Mouse (Mus musculus) intestine, embryonic 15.5 days (tissue): ENCODE results near the gene Amotl1. TPM values are rescaled to one million over a fixed set of nuclear protein-coding genes. Genes with fewer than 3 reads are reported as not detected.

Experiments
- ATAC-seq: fragments of 200-750 bp; cut with Nextera tagmentation; 2 replicates; pipeline ENCODE4 v1.8.0; 2017; ENCODE audit warnings: moderate TSS enrichment, moderate library complexity
- H3K27ac ChIP-seq: fragments of 300-500 bp; sonication (generic); 2 replicates; pipeline ENCODE4 v1.5.1; 2015; ENCODE audit warnings: mild to moderate bottlenecking, inconsistent platforms
- H3K27me3 ChIP-seq: fragments of 300-500 bp; sonication (generic); replicated peaks from 2 replicates; pipeline ENCODE4 v1.6.1; 2015; ENCODE audit warnings: inconsistent platforms
- H3K36me3 ChIP-seq: fragments of 300-500 bp; sonication (generic); 2 replicates; pipeline ENCODE4 v1.6.1; 2015; ENCODE audit warnings: inconsistent platforms
- H3K4me1 ChIP-seq: fragments of 300-500 bp; sonication (generic); replicated peaks from 2 replicates; pipeline ENCODE4 v1.6.1; 2015; ENCODE audit warnings: inconsistent platforms
- H3K4me2 ChIP-seq: fragments of 300-500 bp; sonication (generic); replicated peaks from 2 replicates; pipeline ENCODE4 v1.6.1; 2015; ENCODE audit warnings: mild to moderate bottlenecking, inconsistent platforms
- H3K4me3 ChIP-seq: fragments of 300-500 bp; sonication (generic); replicated peaks from 2 replicates; pipeline ENCODE4 v1.5.1; 2015; ENCODE audit warnings: inconsistent platforms
- H3K9ac ChIP-seq: fragments of 300-500 bp; sonication (generic); 2 replicates; pipeline ENCODE4 v1.6.1; 2015; ENCODE audit warnings: inconsistent platforms
- H3K9me3 ChIP-seq: fragments of 300-500 bp; sonication (generic); 2 replicates; pipeline ENCODE4 v1.6.1; 2016; ENCODE audit warnings: inconsistent platforms
- WGBS: fragments of 180-500 bp; shearing (Covaris S2); methylation state at CpG from one replicate; pipeline ENCODE4 v1.1.7; 2015; 5-methylcytosine and 5-hydroxymethylcytosine counted together
- polyA plus RNA-seq: library from polyadenylated mRNA; unstranded; fragments of >200 nt; fragmentation: Nextera tagmentation; extraction: Ambion mirVana; gene quantifications from 2 replicates; pipeline ENCODE4 v1.2.1, GENCODE M21; 2015

Amotl1 gene
- polyA plus RNA-seq, 1 experiment from 2014 or later = 10.1 TPM

DNA sequence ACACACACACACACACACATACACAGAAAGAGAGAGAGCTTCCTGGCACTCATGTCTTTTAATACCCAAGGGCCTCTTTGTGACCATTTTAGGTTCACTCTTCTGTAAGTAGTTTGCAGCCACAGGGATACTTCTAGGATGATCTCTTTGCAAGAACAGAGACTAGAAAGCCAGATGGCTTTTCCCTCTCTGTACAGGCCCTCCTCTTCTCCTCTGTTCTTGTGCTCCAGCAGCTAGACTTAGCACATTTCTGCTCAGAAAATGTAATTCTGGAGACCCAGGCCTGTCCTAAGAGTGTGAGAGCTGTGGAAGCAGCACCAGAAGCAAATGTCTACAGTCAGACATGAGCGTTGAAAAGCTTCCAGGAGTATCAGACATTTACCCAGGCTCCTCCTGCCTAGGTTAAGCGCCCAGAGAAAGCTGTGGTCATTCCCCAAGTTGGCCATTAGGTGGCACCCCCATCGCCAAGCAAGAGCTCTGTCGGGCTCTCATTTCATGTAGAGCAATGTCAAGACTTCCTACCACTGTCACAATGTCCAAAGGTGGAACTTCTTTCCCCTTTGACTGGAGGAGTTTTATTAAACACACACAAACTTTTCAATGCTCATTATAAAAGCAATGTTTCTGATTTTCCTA lies 121.3 kb downstream of the Amotl1 start:
- H3K4me2 ChIP-seq = no peak overlapping the region
- H3K9me3 ChIP-seq = no peaks in the 10 kb centered on the region
- H3K36me3 ChIP-seq = no peaks in the 10 kb centered on the region
- H3K4me3 ChIP-seq = no peak overlapping the region
- peak; percentile 82 for ATAC-seq
- H3K27me3 ChIP-seq = no peaks in the 10 kb centered on the region
- peaks cover 5% of the 10 kb centered on the region; the same call in 1 of the 2 replicates for H3K4me1 ChIP-seq
- no peak overlapping the region for H3K9ac ChIP-seq
- 6% methylated on average over 4 of the region's 4 CpGs for WGBS
- H3K27ac ChIP-seq = no peak overlapping the region

DNA sequence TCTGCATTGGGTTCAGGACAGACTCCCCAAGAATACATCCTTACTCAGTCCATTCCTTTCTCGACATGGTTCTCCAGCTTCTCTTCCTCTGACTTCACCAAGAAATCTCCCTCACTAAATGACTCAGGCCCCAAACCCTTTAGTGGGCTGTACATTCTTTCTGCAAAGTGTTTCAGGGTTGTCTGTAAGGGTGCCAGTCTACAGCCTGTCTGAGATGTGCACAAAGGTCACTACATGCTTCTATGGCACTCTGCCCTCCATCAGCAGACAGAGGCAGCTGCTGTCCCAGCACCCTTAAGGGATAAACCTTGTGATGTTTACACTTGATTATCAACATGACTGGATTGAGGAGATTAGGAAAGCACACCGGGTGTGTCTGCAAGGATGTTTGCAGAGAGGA lies 123.2 kb downstream of the Amotl1 start:
- 25% methylated on average over 2 of the region's 2 CpGs for WGBS
- ATAC-seq = no peak
- H3K27ac ChIP-seq = no peak overlapping the region
- H3K4me1 ChIP-seq = peaks cover 5% of the 10 kb centered on the region; the same call in 1 of the 2 replicates
- H3K27me3 ChIP-seq = no peaks in the 10 kb centered on the region
- no peak overlapping the region for H3K4me2 ChIP-seq
- H3K36me3 ChIP-seq = no peaks in the 10 kb centered on the region
- no peak overlapping the region for H3K9ac ChIP-seq
- H3K4me3 ChIP-seq = no peak overlapping the region
- H3K9me3 ChIP-seq = no peaks in the 10 kb centered on the region

DNA sequence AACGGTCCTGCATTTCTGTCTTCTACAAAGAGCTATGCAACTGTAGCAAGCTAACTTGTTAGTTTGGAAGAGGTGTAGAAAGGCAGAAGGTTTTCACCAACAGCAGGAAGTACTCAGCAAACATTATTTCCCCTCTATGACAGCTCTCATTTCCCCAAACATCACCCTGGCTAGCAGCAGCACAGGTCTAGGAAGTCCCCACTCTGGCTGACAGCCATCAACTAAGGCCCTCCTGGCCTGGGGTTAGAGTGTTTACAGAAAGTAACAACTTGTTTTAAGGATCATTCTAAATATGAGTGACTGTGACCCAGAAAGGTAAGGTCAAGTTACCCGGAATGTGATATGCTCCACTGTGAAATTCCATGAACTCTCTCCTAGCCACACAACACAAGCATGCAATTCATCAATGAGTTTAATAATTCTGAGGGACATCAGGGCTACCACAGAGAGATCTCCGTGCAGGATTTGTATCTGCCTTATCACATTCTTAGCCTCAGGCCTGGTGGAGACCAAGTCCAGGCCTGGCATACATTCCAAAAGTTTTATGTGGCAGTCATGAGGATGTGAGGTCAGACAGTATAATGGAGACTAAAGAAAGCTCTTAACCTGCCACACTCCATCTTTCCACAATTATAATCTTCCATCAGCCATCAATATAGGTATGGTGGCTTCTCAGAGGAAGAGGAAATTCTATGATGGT lies 123.7 kb downstream of the Amotl1 start:
- no peaks in the 10 kb centered on the region for H3K9me3 ChIP-seq
- peaks cover 5% of the 10 kb centered on the region; the same call in 1 of the 2 replicates for H3K4me1 ChIP-seq
- no peaks in the 10 kb centered on the region for H3K36me3 ChIP-seq
- no peaks in the 10 kb centered on the region for H3K27me3 ChIP-seq
- no peak overlapping the region for H3K4me2 ChIP-seq
- H3K9ac ChIP-seq = no peak overlapping the region
- WGBS = 38% methylated on average over 3 of the region's 3 CpGs
- H3K27ac ChIP-seq = no peak overlapping the region
- no peak overlapping the region for H3K4me3 ChIP-seq
- no peak for ATAC-seq

DNA sequence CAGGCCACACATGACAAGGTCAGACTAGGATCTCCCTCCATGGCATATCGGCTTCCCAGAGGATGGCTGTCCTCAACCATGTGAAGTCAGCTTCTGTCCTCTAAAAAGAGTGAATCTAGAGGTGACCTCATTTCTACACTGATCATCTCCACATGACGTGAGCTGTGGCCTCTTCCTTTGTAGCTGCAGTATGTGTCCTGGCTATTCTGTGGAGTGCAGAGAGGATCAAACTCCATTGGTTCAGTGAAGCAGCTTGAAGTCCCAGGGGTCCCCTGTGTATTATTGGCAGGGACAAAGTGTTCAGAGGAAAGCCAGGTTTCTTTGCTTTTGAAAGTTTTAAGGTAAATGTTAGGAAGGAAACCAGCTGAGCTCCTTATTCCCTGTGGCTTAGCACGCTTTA lies 126.8 kb downstream of the Amotl1 start:
- WGBS = 80% methylated on average over 3 of the region's 3 CpGs
- Histone ChIP-seq H3K4me2 (no peak overlapping the region), H3K27ac (no peak overlapping the region), H3K27me3 (no peaks in the 10 kb centered on the region), H3K4me1 (peaks cover 5% of the 10 kb centered on the region; the same call in 1 of the 2 replicates), H3K9me3 (no peaks in the 10 kb centered on the region), H3K36me3 (no peaks in the 10 kb centered on the region), H3K9ac (no peak overlapping the region), H3K4me3 (no peak overlapping the region)
- no peak for ATAC-seq

DNA sequence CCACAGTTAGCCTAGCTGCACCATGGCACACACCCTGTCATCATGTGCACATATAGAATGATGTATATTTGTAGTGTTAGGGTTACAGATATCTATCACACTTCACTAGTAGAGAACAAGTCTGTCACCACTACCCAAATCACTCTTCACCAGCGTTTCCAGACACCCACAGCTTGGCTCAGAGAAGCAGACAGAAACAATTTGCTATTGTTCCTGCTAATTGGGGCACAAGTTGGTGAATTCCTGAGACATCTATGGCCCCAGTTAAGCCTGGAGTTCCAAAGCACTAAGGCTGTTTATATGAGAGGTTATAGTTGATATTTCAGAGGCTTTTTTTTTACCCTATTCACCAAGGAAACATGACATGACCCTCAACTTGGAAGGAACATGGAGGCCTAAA lies 127.6 kb downstream of the Amotl1 start:
- H3K4me3 ChIP-seq = no peak overlapping the region
- no peaks in the 10 kb centered on the region for H3K27me3 ChIP-seq
- no peaks in the 10 kb centered on the region for H3K9me3 ChIP-seq
- peaks cover 5% of the 10 kb centered on the region; the same call in 1 of the 2 replicates for H3K4me1 ChIP-seq
- H3K27ac ChIP-seq = no peak overlapping the region
- no peak overlapping the region for H3K9ac ChIP-seq
- no peaks in the 10 kb centered on the region for H3K36me3 ChIP-seq
- 61% methylated on average over 1 of the region's 1 CpGs for WGBS
- no peak for ATAC-seq
- H3K4me2 ChIP-seq = no peak overlapping the region

DNA sequence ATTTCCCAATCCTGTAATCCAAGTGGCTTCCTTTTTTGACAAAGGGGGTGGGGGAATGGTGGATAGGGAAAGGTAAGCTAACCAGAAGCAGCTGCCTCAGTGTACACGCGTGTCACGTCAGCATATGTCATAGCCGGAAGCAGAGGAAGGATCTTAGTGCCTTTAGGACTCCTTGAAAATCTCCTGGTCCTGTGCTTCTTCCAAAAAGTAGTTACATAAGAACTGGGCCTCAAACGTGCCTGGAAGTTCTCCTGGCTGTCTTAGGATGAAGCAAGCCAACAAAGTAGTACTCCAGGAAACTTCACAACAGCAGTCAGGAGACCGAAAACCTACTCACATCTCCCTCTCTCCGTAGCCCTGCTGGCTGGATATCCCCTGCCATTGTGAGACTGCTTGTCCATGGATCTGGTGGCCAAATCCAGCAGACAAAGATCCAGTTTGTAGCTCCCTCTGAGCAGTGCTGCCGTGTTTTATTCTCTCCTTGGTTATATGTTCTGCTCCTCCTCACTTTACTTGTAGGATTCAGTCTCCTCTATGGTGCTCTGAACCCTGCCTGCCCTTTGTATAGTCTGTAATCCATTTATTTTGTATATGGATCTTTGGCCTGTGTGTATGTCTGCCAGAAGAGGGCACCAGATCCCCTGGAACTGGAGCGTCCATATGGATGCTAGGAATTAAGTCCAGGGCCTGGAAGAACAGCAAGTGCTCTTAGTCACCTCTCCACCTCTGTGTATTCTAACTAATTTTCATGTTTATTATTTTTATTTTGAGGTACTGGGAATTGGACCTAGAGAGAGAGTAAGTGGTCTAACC lies 132.0 kb downstream of the Amotl1 start:
- H3K4me1 ChIP-seq = no peaks in the 10 kb centered on the region
- peaks cover 22% of the 10 kb centered on the region for H3K36me3 ChIP-seq
- H3K9me3 ChIP-seq = no peaks in the 10 kb centered on the region
- no peaks in the 10 kb centered on the region for H3K27me3 ChIP-seq
- 74% methylated on average over 9 of the region's 9 CpGs for WGBS
- no peak overlapping the region for H3K4me3 ChIP-seq
- H3K4me2 ChIP-seq = no peak overlapping the region
- H3K27ac ChIP-seq = no peak overlapping the region
- no peak overlapping the region for H3K9ac ChIP-seq
- peak; percentile 49 for ATAC-seq

DNA sequence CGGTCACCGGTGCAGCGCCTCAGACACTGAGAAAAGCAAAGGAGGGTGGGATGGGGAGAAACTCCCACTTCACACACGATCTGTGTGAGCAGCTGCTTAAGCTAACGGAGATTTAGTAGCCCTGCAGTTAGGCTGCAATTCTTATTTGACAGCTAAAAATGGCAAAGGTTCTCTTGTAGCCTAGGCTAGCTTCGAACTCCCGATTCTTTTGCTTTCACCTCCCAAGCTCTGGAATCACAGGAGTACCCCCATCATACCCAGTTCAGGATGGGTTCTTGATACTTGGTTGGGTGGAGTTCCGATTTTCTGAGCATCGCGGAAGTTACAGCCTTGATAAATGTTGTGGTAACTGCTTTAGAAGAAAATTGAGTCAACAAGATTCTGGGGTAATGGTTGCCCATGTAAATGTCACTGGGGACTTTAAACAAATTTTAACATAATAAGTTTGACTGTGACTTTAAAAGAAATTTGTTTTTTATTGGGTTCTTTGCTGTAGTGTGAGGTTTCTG lies 143.9 kb downstream of the Amotl1 start:
- 5% methylated on average over 10 of the region's 10 CpGs for WGBS
- H3K27me3 ChIP-seq = no peaks in the 10 kb centered on the region
- peaks cover 18% of the 10 kb centered on the region for H3K36me3 ChIP-seq
- peak overlapping the region; percentile 65 for H3K9ac ChIP-seq
- H3K9me3 ChIP-seq = no peaks in the 10 kb centered on the region
- H3K4me3 ChIP-seq = peak overlapping the region; percentile 57
- peak overlapping the region; percentile 53 for H3K4me2 ChIP-seq
- no peak for ATAC-seq
- peak overlapping the region; percentile 49; the same call in 1 of the 2 replicates for H3K27ac ChIP-seq
- H3K4me1 ChIP-seq = 0 out of 2 replicates have a peak, but pooled peaks cover 2% of the 10 kb centered on the region

DNA sequence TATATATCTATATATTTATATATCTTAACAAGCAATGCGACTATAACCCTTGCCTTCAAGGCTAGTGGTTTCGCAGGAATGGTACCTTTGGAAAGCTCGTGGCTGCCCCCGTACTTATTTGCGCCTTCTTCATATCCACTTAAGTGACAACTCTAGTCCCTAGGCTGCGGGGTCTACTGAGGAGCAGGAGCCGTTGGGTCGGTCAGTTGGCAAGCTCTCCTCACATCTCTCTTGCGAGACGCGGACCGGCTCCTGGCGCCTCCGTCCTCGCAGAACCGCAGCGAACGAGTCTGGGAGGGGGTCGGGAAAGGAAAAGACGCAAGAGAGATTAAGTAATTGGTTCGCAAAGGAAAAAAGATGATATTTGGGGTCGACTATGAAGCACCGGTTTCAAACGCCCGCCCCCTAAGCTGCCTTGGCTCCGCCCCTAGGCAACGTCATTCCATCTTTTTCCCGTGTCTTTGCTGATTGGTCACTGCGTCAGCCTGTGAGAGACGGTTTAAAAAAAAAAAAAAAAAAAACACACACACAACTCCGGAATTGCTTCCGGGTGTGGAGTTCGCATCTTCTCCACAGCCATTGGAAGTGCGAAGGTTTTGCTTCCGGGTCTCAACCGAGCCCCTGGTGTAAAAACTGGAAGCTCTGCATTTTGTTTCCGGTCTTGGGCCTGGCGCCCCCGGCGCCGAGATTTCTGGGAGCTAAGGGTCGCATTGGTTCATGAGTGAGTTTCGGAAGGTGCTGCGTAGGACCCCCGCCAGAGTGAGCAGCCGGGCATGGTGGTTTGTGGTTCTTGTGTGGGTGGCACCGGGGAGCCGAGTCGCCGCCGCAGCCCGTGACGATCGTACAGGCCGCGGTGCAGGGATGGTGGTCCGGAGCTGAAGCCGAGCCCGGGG lies 144.6 kb downstream of the Amotl1 start, which contains the start of the genes Kdm4d and Cwc15:
Gene Kdm4d (minus strand): TSS at position 460 of the 893 bp plus-strand sequence.
Gene Cwc15 (plus strand): TSS at position 595 of the 893 bp plus-strand sequence.
- Histone ChIP-seq H3K4me3 (peak within 1 kb of the TSS; percentile 57), H3K27ac (peak within 1 kb of the TSS; percentile 49; the same call in 1 of the 2 replicates), H3K4me1 (0 out of 2 replicates have a peak, but pooled peaks cover 2% of the 10 kb centered on the region), H3K9me3 (no peaks in the 10 kb centered on the region), H3K4me2 (peak within 1 kb of the TSS; percentile 62), H3K36me3 (peaks cover 13% of the 10 kb centered on the region), H3K27me3 (no peaks in the 10 kb centered on the region), H3K9ac (peak within 1 kb of the TSS; percentile 65)
- WGBS = under 1% methylated on average over 59 of the region's 59 CpGs
- ATAC-seq = peak; percentile 99

DNA sequence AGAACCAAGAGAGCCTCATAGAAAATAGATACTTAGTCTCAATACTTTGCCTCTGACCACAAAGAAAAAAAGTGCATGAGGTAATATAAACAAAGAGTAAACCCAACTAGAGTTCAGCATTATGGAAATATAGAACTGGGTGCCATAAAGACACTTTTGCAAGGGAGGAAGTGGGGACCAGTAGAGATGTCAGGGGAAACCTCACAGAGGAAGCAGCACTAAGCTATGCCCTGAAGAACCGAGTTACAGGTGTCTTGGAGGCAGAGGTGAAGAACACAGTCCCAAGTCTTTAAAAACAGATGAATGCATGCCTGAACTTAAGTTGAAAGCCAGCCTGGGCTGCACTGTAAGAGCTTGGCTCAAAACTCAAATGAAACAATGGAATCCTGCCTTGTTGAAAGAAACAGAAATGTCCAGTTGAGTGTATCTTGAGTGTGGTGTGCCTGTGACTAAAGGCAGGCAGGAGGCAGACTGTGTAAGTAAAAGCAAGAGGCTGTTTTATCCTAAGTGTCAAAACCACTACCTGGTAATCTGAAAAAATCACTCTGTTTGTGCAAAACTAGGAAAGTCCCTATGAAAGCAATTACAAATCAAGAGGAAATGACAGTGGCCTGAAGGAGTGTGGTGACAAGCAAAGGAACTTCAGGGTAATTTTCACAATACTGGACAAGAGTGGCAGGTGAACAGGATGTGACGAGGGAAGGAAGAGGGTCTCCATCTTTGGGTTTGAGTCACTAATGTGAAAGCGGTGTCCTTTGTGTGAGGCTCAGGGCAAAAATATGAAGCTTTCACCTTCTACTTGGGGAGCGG lies 145.8 kb downstream of the Amotl1 start:
- peaks cover 7% of the 10 kb centered on the region for H3K36me3 ChIP-seq
- no peak overlapping the region for H3K9ac ChIP-seq
- peak overlapping the region; percentile 62 for H3K4me2 ChIP-seq
- no peaks in the 10 kb centered on the region for H3K9me3 ChIP-seq
- H3K4me3 ChIP-seq = no peak overlapping the region
- no peak overlapping the region for H3K27ac ChIP-seq
- no peaks in the 10 kb centered on the region for H3K27me3 ChIP-seq
- H3K4me1 ChIP-seq = 0 out of 2 replicates have a peak, but pooled peaks cover 2% of the 10 kb centered on the region
- no peak for ATAC-seq
- WGBS = 78% methylated on average over 4 of the region's 4 CpGs
